Mouse (Mus musculus) heart, embryonic 12.5 days (tissue): ENCODE data around the gene Mast3. TPM values are rescaled to one million over a fixed set of nuclear protein-coding genes. Genes with fewer than 3 reads are reported as not detected.
"Not testable (repeated sequence)": the region's sequence is repeated elsewhere in the genome, so short reads cannot be mapped to it uniquely, and the experiment has no call there.

Experiments used
- ATAC-seq: fragments of 200-750 bp; cut with Nextera tagmentation; 2 replicates; pipeline ENCODE4 v1.8.0; 2017; ENCODE audit warnings: moderate TSS enrichment, moderate library complexity; ENCODE audit not compliant: insufficient number of reproducible peaks, low FRiP score
- H3K27ac ChIP-seq: fragments of 300-500 bp; sonication (generic); 2 replicates; pipeline ENCODE4 v1.5.1; 2016; ENCODE audit warnings: mild to moderate bottlenecking, moderate library complexity; ENCODE audit not compliant: poor library complexity, severe bottlenecking
- H3K27me3 ChIP-seq: fragments of 300-500 bp; sonication (generic); replicated peaks from 2 replicates; pipeline ENCODE4 v1.6.1; 2016; ENCODE audit warnings: mild to moderate bottlenecking, moderate library complexity
- H3K36me3 ChIP-seq: fragments of 300-500 bp; sonication (generic); 2 replicates; pipeline ENCODE4 v1.6.1; 2016; ENCODE audit warnings: mild to moderate bottlenecking, moderate library complexity
- H3K4me1 ChIP-seq: fragments of 300-500 bp; sonication (generic); replicated peaks from 2 replicates; pipeline ENCODE4 v1.6.1; 2016; ENCODE audit warnings: mild to moderate bottlenecking
- H3K4me2 ChIP-seq: fragments of 300-500 bp; sonication (generic); 2 replicates; pipeline ENCODE4 v1.6.1; 2016; ENCODE audit warnings: mild to moderate bottlenecking, moderate library complexity
- H3K4me3 ChIP-seq: fragments of 300-500 bp; sonication (generic); 2 replicates; pipeline ENCODE4 v1.5.1; 2016; ENCODE audit warnings: mild to moderate bottlenecking
- H3K9ac ChIP-seq: fragments of 300-500 bp; sonication (generic); 2 replicates; pipeline ENCODE4 v1.6.1; 2016; ENCODE audit warnings: mild to moderate bottlenecking, moderate library complexity
- H3K9me3 ChIP-seq: fragments of 300-500 bp; sonication (generic); replicated peaks from 2 replicates; pipeline ENCODE4 v1.6.1; 2016; ENCODE audit warnings: mild to moderate bottlenecking, moderate library complexity
- WGBS: fragments of 180-500 bp; shearing (Covaris S2); methylation state at CpG from one replicate; pipeline ENCODE4 v1.1.7; 2016; 5-methylcytosine and 5-hydroxymethylcytosine counted together
- polyA plus RNA-seq: library from polyadenylated mRNA; unstranded; fragments of >200 nt; fragmentation: Nextera tagmentation; extraction: Ambion mirVana; gene quantifications from 2 replicates; pipeline ENCODE4 v1.2.1, GENCODE M21; 2016

Gene Mast3
- polyA plus RNA-seq, 1 experiment from 2014 or later = 8.1 TPM

DNA sequence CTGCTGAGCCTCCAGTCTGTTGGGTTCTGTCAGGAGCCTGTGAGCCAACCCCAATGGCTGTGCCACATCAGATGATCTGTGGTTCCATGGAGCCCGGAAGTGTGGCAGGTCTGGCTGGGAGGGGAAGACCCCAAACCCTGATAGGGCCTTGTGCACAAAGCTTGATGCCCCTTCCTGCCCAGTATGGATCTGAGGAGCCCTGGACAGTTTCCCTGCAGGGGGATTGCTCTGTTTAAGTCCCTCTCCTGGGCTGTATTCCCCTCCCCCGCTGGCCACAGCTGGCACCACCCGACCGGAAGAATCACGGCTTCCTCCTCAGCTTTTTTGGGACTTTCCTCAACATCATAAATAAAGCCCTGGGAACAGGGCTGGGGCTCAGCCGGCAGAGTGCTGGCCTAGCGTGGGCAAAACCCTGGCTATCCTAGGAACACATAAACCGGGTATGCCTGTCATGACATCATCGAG, 28.2 kb upstream of the Mast3 start:
- ATAC-seq = no peak
- H3K36me3 ChIP-seq = 0 out of 2 replicates have a peak, but pooled peaks cover 6% of the 10 kb centered on the region
- no peak overlapping the region for H3K4me3 ChIP-seq
- H3K27ac ChIP-seq = no peak overlapping the region
- no peaks in the 10 kb centered on the region for H3K9me3 ChIP-seq
- no peak overlapping the region for H3K4me2 ChIP-seq
- peaks cover 3% of the 10 kb centered on the region; the same call in 1 of the 2 replicates for H3K27me3 ChIP-seq
- WGBS = 53% methylated on average over 9 of the region's 9 CpGs
- H3K9ac ChIP-seq = no peak overlapping the region
- no peaks in the 10 kb centered on the region; the same call in 1 of the 2 replicates for H3K4me1 ChIP-seq

DNA sequence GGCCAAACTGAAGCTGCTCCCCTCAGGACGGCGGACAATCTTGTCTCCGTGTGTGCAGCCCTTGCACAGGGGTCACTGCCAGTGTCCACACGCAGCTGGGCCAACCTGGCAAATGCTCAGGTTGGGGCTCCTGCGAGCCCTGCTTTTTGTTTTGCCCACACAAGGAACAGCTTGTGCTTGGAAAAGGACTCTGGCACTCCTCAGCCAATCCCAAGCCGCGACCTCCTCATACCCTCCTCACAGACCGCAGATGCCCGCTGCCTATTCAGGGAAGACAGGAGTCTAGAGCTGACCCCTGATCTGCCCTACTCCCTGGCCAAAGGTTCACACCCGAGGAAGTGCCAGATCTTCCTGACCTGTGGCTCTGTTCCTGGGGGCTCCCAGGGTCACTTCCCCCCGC, 27.5 kb upstream of the Mast3 start:
- Histone ChIP-seq H3K9me3 (no peaks in the 10 kb centered on the region), H3K4me1 (no peaks in the 10 kb centered on the region; the same call in 1 of the 2 replicates), H3K4me3 (no peak overlapping the region), H3K27ac (no peak overlapping the region), H3K4me2 (no peak overlapping the region), H3K9ac (no peak overlapping the region), H3K27me3 (peaks cover 3% of the 10 kb centered on the region; the same call in 1 of the 2 replicates), H3K36me3 (0 out of 2 replicates have a peak, but pooled peaks cover 6% of the 10 kb centered on the region)
- WGBS = 71% methylated on average over 11 of the region's 11 CpGs
- ATAC-seq = no peak

DNA sequence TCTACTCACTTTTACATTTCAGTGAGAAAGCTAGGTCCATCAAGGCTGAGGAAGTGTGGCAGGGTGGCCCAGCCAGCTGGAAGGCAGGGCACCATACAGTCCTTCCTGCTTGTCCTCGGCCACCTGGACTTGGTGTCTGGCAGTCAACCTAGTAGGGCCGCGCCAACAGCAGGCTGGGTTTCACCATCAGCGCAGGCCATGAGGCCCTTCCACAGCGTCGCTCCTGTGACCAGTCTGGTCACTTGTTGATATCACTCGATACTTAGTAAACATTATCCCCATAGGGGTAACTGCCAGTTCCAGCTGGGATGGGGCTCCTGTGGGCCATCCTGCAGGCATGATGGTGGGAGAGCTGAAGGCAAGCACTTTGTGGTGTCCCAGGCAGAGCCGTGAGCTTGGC, 26.7 kb upstream of the Mast3 start:
- Histone ChIP-seq H3K4me1 (no peaks in the 10 kb centered on the region; the same call in 1 of the 2 replicates), H3K36me3 (0 out of 2 replicates have a peak, but pooled peaks cover 6% of the 10 kb centered on the region), H3K4me2 (no peak overlapping the region), H3K9me3 (0 out of 2 replicates have a peak, but pooled peaks cover 2% of the 10 kb centered on the region), H3K4me3 (no peak overlapping the region), H3K27ac (no peak overlapping the region), H3K27me3 (peaks cover 3% of the 10 kb centered on the region; the same call in 1 of the 2 replicates), H3K9ac (no peak overlapping the region)
- WGBS = 90% methylated on average over 8 of the region's 8 CpGs
- no peak for ATAC-seq

DNA sequence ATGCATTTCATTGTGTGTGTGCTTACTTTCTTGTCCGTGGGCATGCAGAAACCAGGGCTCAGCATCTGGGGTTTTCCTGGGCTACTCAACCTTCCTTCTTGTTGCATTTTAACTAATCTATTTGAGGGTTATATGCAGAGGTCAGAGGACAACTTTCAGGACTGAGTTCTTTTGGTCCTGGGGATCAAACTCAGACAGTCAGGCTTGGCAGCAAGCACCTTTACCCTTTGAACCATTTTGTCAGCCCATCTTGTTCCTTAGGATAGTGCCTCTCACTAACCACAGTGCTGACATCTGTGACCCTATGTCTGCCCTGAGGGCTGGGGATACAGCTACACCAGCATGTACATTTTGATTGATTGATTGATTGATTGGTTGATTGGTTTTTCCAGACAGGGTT, 22.9 kb upstream of the Mast3 start:
- no peak for ATAC-seq
- Histone ChIP-seq H3K4me2 (no peak overlapping the region), H3K27me3 (peaks cover 19% of the 10 kb centered on the region), H3K4me1 (no peaks in the 10 kb centered on the region; the same call in 1 of the 2 replicates), H3K4me3 (no peak overlapping the region), H3K9ac (no peak overlapping the region), H3K9me3 (peaks cover 5% of the 10 kb centered on the region; the same call in 1 of the 2 replicates), H3K27ac (no peak overlapping the region), H3K36me3 (no peaks in the 10 kb centered on the region)
- 76% methylated on average over 1 of the region's 1 CpGs for WGBS

DNA sequence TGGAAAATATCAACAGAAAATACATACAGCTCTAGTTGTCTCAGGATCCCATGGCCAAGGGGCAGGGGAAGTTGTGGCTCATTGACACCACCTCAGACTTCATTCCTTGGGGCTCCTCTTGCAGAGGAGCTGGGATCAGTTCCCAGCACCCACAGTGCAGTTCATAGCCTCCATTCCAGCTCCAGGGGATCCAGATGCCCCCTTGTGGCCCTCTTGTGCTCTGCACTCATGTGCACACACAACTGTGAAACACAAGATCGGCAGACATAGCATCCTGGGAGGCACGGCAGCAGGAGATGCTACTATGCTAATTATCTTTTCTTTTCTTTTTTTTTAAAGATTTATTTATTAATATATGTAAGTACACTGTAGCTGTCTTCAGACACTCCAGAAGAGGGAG, 22.2 kb upstream of the Mast3 start:
- Histone ChIP-seq H3K27ac (no peak overlapping the region), H3K9ac (no peak overlapping the region), H3K36me3 (no peaks in the 10 kb centered on the region), H3K9me3 (peaks cover 5% of the 10 kb centered on the region; the same call in 1 of the 2 replicates), H3K4me2 (no peak overlapping the region), H3K4me1 (no peaks in the 10 kb centered on the region), H3K27me3 (peaks cover 21% of the 10 kb centered on the region), H3K4me3 (no peak overlapping the region)
- ATAC-seq = no peak
- WGBS = 87% methylated on average over 2 of the region's 2 CpGs

DNA sequence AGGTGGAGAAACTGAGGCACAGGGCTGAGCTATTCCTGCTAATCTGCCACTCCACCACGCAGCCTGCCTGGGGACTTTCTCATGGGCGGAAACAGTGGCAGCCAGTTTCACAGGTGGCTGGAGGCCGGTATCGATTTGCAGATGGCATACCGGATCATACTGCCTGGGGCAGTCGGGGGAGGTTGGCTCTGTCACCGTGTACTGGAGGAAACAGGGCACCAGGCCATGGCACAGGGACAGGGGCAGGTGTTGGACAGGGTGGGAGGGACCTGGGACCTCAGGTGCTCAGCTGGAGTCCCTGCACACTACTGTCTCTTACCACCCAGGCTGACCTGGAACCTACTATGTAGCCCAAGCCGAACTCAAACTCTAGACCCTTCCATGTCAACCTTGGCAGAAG, 21.0 kb upstream of the Mast3 start:
- Histone ChIP-seq H3K9me3 (peaks cover 5% of the 10 kb centered on the region; the same call in 1 of the 2 replicates), H3K9ac (no peak overlapping the region), H3K4me1 (no peaks in the 10 kb centered on the region), H3K4me3 (no peak overlapping the region), H3K4me2 (no peak overlapping the region), H3K27ac (no peak overlapping the region), H3K36me3 (no peaks in the 10 kb centered on the region), H3K27me3 (peaks cover 24% of the 10 kb centered on the region)
- no peak for ATAC-seq
- 77% methylated on average over 8 of the region's 8 CpGs for WGBS

DNA sequence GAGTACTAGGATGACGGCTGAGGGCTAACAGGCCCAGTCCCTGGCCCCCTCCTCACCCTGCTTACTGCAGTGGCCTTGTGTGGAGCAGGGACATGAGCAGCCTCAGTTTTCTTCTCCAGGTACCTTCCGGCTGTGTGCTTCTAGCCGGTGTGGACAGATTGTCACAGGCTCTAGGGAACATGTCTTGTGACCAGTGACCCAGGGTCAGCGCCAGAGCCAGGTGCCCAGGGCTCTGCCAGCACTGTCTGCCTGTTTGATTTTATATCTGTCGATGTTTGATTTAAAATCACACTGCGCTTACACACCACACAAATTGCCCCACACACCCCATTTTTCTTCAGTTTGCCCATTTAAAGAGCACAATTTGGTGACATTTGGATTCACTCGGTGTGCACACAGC, 18.9 kb upstream of the Mast3 start:
- Histone ChIP-seq H3K4me2 (no peak overlapping the region), H3K9ac (no peak overlapping the region), H3K27me3 (peaks cover 44% of the 10 kb centered on the region), H3K27ac (no peak overlapping the region), H3K4me3 (no peak overlapping the region), H3K36me3 (no peaks in the 10 kb centered on the region), H3K9me3 (peaks cover 17% of the 10 kb centered on the region), H3K4me1 (no peaks in the 10 kb centered on the region; the same call in 1 of the 2 replicates)
- WGBS = 77% methylated on average over 7 of the region's 7 CpGs
- no peak for ATAC-seq

DNA sequence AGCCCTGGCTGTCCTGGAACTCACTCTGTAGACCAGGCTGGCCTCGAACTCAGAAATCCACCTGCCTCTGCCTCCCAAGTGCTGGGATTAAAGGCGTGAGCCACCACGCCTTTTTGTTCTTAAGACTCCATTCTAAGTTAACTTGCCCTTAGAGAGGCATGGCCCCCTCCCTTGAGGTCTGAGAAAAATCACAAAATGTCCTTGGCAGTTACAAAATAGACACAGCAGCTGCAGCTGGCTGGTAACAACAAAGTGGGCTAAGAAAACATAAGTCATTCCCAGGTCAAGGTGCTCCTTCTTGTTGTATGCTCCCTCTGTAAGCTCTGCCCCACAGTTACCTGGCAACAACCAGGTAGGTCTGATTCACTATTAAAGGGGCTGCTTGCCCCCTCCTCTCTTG, 17.7 kb upstream of the Mast3 start:
- Histone ChIP-seq H3K9me3 (peaks cover 23% of the 10 kb centered on the region), H3K27me3 (peaks cover 48% of the 10 kb centered on the region)
- not testable (repeated sequence) for H3K9ac ChIP-seq, H3K4me3 ChIP-seq, ATAC-seq, H3K4me2 ChIP-seq, H3K27ac ChIP-seq, H3K4me1 ChIP-seq, H3K36me3 ChIP-seq
- WGBS = 85% methylated on average over 3 of the region's 3 CpGs

DNA sequence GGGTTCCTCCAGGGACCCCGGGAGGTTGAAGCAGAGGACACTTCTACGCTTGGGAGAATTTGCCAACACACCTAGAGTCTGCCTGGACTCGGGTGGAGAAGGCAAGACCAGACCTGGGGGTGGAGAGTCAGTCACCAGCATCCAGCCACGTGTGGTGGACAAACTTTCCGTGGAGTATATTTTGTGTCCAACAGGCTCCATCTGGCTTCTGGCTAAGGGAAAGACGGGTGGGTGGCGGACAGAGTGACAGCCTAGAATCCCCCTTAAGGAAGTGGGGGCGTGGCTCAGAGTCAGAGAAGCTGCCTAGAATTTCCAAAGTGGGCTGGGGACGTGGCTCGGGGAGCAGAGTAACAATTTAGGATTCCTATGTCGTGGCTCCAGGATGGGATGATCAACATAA, 17.1 kb upstream of the Mast3 start:
- Histone ChIP-seq H3K27ac (no peak overlapping the region), H3K4me1 (peaks cover 2% of the 10 kb centered on the region), H3K9me3 (peaks cover 22% of the 10 kb centered on the region), H3K9ac (no peak overlapping the region), H3K4me2 (no peak overlapping the region), H3K27me3 (peaks cover 52% of the 10 kb centered on the region), H3K4me3 (no peak overlapping the region), H3K36me3 (no peaks in the 10 kb centered on the region)
- no peak for ATAC-seq
- WGBS = 39% methylated on average over 11 of the region's 11 CpGs

DNA sequence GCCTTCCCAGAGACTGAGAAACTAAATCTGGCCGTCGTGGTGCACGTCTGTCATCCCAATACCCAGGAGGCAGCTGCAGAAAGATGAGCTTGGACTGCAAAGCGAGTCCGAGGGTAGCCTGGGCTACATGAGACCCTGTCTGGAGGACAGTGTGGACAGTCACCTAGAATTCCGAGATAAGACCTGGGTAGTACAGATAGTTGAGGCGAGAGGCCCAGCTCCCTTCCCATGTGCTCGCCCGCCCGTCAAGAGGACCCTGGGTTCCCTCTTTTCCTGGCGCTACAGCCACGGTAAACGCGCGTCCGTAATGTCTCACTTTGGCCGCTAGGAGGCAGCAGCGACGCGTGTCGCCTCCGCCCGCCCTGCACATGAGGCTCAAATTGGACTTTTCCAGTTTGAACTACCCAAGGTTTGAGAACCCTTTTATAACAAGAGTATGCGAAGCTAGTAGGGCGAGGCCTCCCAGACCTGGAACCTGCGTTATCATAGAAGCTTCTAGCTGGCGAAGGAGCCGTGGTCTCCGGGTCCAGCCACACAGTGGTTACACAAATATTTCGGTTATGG, 16.6 kb upstream of the Mast3 start:
- H3K4me2 ChIP-seq = no peak overlapping the region
- H3K9me3 ChIP-seq = peaks cover 21% of the 10 kb centered on the region
- H3K4me3 ChIP-seq = no peak overlapping the region
- H3K27ac ChIP-seq = no peak overlapping the region
- peaks cover 57% of the 10 kb centered on the region for H3K27me3 ChIP-seq
- H3K36me3 ChIP-seq = no peaks in the 10 kb centered on the region
- no peak for ATAC-seq
- peaks cover 7% of the 10 kb centered on the region for H3K4me1 ChIP-seq
- no peak overlapping the region for H3K9ac ChIP-seq
- 14% methylated on average over 30 of the region's 30 CpGs for WGBS

DNA sequence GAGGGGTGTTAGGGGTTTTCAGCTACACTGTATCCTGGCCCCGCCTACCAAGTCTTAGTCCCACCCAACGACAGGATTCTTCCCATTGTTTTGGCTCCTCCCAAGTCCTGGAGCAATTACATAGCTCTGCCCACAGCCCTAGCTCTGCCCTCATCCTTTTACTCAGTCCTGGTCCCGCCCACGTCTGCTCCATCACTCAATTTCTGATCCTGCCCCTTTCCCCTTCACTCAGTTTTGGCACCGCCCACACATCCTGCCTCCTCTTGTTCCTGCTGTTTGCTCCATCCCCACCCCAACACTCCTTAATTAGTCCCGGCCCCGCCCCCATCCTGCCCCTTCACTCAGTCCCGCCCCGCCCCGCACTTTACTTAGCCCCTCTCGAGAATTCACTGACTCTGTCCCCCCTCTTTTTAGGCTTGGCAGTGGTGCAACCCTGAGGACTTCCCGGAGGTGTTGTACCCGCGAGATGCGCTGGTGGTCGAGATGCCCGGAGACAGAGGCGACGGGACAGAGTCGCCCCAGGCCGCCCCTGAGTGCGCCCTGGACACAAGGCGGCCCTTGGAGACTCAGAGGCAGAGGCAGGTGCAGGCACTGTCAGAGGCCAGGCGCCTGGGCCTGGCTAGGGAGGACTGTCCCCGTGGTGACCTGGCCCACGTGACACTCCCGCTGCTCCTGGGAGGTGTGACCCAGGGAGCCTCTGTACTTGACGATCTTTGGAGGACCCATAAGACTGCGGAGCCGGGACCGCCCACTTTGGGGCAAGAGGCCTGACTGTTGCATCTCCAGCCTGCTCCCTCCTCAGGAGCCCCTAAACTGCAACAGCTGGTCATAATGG, 15.5 kb upstream of the Mast3 start:
- Histone ChIP-seq H3K4me1 (peaks cover 7% of the 10 kb centered on the region), H3K36me3 (no peaks in the 10 kb centered on the region), H3K9me3 (peaks cover 18% of the 10 kb centered on the region), H3K4me3 (peak overlapping the region; percentile 20; the same call in 1 of the 2 replicates), H3K9ac (no peak overlapping the region), H3K27ac (no peak overlapping the region), H3K4me2 (peak overlapping the region; percentile 44), H3K27me3 (peaks cover 69% of the 10 kb centered on the region)
- WGBS = 6% methylated on average over 31 of the region's 31 CpGs
- ATAC-seq = peak; percentile 79
